Mouse (Mus musculus) gastrocnemius, postnatal 14 days (tissue): ENCODE measurements around the gene Rps6ka5. TPM values are rescaled to one million over a fixed set of nuclear protein-coding genes. Genes with fewer than 3 reads are reported as not detected.

Experiments used
- DNase-seq: peaks from one replicate; pipeline ENCODE4 v3.0.0; 2021; ENCODE audit warnings: mixed read lengths
- intact Hi-C: fragments of 180-260 bp; cut with DNase I; formaldehyde crosslinking; loops from one replicate; pipeline ENCODE4 v1.15.1; 2025; ENCODE audit warnings: low total_unique reads
- total RNA-seq, 2 experiments: library from RNA; stranded (reverse); gene quantifications; 2 replicates each; pipeline ENCODE4 v1.2.3; 2021

Gene Rps6ka5
- total RNA-seq, 2 experiments from 2014 or later, result 7.3 to 13.6 TPM

DNA sequence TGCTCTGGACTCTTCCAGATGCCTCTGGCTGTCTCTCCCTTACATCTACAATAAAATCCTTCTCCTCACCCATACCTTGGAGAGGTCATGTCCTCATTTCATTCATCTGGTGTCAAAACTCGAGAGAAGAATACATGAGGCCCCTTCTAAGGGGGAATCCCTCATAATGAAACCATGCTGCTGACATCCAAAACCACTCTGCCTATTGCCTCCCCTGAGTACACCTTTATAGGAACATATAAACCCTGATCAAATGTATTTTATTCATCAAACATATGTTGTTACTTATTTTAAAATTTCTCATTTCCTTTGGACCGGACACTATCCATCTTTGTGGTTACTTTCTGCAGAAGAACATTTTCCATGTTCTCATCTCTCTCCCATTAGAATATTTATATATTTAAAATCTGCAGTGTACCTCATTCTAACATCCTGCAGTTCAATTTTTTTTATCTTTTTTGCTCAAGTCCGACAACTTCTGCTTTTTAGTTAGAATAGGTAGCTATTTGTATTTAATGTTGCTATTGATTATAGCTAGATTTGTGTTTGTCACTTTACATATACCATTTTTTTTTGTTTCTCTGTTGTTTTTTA, 101.8 kb downstream of the Rps6ka5 start:
- DNase-seq, result no peak
- intact Hi-C loops, result no loop called here

DNA sequence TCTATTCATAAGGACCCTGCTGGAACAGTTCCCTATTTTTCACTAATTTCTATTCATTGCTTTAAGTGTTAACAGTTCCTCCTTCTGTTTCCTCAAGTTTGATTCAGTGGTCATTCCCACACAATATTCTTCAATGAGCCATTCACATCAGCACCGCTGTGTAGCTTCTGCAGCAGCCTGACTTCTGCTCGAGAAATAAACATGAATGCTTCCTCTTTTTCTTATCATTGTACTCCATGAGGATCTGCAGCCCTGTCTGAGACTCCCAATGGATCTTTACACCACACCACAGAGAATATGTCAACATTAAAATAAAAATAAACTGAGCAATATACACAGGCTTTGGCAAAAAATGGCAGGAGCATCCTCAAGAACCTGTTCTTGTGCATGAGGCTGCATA, 111.5 kb downstream of the Rps6ka5 start:
- DNase-seq, result no peak
- intact Hi-C loops, result no loop called here

DNA sequence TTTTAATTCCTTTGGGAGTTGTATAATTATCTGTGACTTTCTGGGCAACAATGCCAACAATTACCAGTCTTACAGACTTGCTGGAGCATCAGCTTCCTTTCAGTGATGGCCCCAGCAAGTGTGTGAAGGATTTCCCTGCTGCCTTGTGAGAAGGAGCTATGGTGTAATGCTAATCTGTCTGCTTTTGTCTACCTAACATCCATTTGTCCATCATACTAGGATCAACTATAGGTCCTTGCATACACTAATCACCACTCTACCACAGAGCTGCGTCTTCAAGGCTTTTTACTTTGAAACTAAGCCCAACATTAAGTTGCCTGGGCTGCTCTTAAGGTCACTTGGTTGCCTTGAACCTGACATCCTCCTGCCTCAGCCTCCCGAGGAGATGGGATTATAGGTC, 112.9 kb downstream of the Rps6ka5 start:
- intact Hi-C loops, result no loop called here
- DNase-seq, result no peak

DNA sequence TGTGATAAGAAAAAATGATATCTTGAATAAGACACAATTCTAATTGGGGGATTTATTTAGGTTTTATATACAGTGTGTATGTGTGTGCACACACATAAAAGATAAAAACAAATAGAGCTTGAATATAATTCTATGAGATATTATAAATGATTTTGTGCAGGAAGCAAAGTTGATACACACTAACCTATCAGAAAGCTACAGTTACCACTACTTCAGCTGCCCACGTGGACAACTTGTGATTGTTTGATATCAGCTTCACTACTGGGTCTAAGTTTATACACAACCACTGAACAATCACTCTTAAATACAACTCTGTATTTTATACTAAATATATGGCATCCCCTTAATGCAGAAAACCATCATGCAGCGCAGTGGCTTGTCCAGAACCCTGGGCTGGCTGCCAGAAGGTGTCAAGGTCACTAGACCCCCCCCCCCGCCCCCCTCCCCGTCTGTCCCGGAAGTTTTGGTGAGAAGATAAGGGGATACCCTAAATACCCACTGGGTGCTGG, 113.5 kb downstream of the Rps6ka5 start:
- DNase-seq, result no peak
- intact Hi-C loops, result no loop called here

DNA sequence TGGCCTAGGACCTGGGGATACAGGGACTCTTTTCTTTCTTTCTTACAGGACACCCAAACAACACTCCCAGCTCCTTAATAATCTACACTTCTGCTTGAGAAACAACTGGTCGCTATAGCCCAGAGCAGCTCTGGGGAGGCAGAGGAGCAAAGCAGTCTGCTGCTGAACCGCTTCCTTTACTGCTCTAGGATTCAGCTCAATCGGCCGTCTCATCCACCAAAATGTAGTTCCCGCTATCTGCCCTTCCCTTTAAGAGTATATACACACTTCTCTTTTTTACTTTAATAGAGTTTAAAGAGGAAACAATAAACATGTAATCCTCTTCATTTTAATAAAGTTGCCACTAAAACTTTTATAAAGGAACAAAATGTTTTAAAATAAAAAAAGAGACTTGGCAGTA, 117.0 kb downstream of the Rps6ka5 start:
- intact Hi-C loops, result no loop called here

DNA sequence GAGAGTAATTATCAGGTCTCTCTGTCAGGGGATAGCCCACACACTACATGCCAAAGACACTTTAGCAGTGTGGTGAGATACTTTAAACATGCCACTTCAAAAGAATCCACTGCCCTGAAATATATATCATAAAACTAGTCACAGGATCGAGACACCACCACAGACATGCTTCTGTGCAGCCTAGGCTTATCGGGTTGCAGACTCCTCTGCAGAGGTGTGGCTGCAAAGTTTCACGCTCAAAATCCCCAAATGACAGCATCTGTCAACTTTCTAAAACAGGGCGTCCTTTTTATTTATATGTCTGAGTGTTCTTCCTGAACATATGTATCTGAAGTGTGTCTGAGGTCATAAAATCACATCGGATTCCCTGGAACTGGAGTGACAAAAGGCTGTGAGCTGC, 117.7 kb downstream of the Rps6ka5 start:
- DNase-seq, result no peak
- intact Hi-C loops, result no loop called here

More for the DNA sequence above, 117.0 kb downstream of the Rps6ka5 start:
- no peak for DNase-seq

DNA sequence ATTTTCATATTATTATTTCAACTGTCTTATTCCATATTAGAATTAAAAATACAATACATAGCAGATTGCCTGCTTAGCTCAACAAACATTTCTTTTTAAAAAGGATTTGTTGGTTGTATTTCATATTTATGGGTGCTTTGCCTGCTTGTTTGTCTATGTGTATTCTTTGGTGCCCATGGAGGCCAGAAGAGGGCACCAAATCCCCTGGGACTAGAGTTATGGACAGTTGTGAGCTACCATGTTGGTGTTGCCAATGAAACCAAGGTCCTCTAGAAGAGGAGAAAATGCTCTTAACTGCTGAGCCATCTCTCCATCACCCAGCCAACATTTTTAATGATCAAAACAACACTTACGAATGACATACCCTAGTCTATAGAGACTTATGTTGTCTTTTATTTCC, 120.0 kb downstream of the Rps6ka5 start:
- no peak for DNase-seq
- intact Hi-C loops, result no loop called here

DNA sequence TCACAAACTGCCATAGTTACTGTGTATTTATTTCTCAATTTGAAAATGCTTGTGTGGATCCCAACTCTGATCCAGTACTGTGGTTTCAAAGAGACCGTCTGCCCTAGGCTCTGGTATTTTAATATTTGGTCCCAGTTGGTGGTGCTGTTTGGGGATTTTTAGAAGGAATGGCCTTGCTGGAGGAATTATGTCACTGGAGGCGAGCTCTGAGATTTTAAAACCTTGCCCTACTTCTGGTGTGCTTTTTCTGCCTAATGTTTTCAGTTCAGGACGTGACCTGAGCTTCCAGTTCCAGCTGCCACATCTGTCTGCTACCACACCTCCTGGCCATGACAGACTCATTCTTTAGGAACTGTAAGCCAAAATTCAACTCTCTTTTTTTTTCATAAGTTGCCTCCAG, 121.2 kb downstream of the Rps6ka5 start:
- no peak for DNase-seq
- intact Hi-C loops, result no loop called here

DNA sequence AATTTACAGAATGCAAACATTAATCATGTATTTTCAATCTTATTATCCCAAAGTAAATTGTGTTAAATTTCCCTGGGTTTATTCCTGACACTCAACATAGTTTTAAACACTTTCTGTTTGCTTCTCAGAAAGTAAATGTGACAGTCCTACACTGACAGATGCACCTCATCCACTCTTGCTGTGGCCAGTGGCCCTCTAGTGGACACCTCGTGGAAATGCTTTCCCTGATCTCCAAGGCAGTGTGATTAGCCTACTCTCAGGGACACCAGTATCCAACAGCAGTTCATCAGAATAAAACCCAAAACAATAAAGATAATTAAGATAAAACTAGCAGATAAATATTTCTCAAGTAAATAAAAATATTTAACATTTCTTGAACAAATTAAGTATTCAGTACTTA, 122.2 kb downstream of the Rps6ka5 start:
- peak; percentile 35 for DNase-seq
- intact Hi-C loops, result no loop called here

DNA sequence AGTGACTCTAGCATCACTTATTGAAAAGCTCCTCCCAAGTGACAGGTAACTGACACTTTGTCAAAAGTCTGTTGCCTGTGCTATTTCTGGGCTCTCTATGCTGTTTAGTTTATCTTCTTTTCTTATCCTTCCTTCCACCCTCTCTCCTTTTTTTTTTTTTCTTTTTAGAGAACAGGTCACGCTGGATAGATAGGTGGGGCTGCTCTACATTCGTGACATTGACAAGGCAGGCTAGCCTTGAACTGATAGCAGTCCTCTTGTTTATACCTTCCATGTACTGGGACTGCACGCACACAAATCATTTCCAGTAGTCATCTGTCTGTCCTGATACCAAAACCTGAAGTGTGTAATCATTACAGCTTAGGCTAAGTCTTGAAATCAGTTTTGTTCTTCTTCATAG, 132.1 kb downstream of the Rps6ka5 start:
- DNase-seq, result no peak
- intact Hi-C loops, result no loop called here

DNA sequence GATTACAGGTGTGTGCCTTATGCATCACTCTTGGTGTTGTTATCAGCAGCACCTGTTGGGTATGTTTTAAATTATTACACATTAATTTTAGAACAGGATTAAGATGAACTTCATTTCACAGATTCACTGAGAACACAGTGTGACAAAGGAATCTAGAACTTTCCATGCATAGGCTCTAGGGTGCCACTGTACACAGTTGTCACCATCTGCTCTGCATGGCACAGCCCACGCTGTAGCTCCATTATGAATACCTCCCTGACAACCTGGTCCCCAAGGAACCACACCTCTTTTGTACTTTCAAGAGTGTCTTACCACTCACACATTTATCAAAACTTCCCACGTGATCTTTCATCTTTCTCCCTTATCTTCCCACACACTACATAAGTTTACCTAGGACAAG, 140.2 kb downstream of the Rps6ka5 start:
- DNase-seq, result no peak
- intact Hi-C loops, result no loop called here

DNA sequence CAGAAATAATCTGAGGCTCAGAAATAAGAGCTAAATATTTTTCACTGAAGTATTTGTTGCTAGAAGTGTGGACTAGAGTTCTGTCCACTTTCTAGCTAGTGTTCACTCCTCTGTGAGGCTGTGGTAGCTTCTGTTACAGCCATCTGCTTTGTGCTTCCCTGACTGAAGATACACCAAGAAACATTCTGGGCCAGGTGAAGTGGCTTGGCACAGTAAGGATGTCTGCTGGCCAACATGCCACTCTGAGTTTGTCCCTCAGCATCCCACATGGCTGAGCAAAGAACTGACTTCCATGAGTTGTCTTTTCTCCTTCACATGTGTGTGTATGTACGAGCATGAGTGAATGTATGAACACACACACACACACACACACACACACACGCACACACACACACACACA, 147.6 kb downstream of the Rps6ka5 start:
- DNase-seq, result no peak
- intact Hi-C loops, result no loop called here

DNA sequence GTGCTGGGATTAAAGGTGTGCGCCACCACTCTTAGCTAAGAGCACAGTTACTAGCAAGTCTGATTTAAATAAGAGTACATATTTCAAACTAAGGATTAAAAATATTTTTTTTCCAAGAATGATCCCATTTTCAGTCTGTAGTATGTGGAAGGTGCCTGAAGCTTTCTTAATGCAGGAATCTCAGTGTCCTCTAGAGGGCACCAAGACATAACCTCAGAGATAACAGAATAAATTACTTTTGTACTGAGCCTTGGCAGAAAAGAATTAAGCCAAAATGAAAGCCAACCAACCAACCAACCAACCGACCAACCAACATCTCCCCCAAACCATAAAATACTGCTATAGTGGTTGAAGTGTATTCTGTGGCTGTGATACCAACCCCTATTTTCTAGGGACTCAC, 148.5 kb downstream of the Rps6ka5 start:
- DNase-seq, result no peak
- intact Hi-C loops, result no loop called here

DNA sequence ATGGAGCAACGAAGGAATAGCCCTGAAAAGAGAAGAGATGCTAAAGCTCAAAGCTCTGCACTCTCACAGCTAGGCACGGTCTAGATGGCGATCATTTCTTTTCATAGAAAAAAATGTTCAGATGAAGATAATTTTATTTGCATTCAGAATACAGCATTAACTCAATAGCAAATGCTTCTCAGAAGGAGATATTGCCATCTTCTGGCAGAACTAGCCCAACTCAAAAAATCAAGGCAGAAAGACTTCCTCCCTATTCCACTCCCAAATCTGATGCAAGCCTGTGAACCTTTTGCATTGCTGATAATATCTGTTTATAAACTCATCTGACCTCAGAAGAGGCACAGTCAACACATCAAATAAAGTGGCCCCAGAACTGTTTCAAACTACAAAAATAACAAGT, 151.0 kb downstream of the Rps6ka5 start:
- no peak for DNase-seq
- intact Hi-C loops, result no loop called here

DNA sequence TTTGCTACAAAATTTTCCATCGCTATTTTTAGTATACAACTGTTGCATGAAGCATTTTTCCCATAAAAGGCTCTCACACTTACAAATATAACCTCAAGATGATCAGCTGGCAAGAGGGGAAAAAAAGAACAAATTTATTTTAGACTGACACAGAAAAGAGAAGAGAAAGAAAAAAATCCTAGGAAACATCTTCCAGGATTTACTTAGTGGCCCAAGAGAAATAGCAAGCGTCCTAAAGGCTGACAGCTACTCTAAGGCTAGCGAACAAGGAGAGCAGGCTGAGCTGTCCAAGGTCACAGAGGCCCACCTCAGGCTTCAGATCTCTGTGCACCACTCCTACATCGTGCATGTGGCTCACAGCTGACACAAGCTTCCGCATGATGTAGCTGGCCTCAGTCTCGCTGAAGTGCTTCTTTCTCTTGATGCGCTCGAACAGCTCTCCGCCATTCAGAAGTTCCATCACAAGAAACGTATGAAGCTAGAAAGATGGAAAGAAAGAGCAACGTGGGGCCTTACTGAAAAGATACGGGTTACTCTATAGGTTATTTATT, 156.2 kb downstream of the Rps6ka5 start:
- intact Hi-C loops, result loop anchor here (5.0 kb wide), 1 partner anchor 38 kb away; no protein-coding TSS in a partner anchor
- DNase-seq, result no peak

DNA sequence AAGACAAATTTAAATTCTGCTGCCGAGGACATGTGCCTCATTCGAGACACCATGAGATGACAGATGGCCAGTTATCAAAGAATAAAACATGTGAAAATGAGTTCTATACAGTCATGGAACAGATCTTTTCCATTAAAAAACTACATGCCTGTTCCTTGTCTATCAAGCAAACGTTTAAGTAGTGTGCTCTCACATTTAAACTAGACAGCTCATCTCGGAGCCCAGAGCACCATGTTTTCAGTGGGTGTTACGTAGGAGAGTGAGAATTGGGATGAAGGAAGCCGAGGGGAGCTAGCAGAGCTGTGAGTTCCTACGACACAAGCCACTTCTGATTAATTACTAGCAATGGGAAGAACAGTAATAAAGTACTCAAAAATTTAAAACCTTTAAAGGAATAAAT, 158.0 kb downstream of the Rps6ka5 start:
- intact Hi-C loops, result no loop called here
- no peak for DNase-seq

DNA sequence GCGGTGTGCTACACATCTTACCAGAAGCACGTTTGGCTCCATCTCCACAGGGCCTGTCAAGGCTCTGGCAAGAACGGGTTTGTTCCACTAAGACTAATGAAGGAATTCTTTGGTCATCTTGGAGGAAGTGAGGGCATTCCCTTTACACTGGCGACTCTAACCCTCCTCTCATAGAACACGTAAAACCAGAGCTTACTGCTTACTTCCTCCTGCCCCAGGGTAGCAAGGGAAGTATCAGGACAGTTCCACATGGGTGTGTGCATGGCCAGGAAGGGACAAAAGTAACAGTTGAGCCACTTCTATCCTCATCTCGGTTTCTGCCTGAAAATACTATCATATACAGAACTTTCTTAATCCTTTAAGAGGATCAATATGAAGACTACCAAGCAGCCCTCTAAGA, 158.7 kb downstream of the Rps6ka5 start:
- no peak for DNase-seq
- intact Hi-C loops, result no loop called here

DNA sequence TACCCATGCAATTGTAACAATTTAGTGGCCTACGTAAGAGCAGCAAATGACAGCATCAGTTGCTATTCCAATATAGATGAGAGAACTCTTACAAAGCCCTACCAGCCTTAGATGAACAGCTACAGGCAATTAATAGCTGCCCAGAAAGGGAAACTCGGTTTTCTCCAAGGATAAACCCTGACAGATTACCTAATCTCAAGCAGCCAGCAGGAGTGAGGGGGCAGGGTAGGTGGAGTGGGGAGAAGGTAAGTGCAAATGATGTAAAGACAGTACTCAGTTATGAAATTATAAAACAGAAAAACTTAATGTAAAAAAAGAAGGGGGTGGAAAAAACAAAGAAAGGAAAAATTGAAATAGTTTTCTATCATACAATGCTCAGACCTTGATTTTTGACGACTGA, 159.2 kb downstream of the Rps6ka5 start:
- no peak for DNase-seq
- intact Hi-C loops, result no loop called here

DNA sequence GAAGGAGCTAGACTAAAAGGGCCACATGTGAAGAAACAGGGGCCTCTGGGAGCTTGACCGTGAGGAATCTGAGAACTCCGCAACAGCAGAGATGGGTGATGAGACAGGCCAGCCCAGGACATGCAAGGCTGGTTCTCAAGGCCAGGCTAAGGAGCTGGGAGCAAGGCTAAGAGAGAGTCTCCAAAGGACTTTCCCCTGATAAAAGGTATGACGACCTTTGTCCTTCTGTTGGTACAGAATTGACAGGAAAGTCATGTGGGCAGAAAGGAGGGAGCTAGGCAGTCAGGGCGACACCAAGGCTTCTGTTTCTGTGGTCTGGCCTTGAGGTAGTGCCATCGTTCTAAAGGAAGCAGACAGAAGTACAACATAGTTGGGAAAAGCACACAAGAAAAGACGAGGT, 173.1 kb downstream of the Rps6ka5 start:
- intact Hi-C loops, result no loop called here
- DNase-seq, result no peak

DNA sequence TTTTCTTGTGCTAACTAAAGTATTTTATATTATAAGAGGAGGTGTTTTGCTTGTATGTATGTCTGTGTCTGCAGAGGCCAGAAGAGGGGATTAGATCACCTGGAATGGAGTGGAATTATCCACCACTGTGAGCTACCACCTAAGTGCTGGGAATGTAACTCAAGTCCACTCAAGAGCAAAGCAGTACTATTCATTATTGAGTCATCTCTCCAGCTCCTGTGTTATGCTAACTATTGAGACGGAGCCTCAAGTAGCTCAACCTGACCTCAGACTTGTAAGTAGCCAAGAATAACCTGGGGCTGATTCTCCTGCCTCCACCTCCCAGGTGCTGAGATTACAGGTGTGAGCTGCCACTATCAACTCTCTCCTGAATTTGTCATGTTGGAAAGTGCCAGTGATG, 174.8 kb downstream of the Rps6ka5 start:
- no peak for DNase-seq
- intact Hi-C loops, result no loop called here

DNA sequence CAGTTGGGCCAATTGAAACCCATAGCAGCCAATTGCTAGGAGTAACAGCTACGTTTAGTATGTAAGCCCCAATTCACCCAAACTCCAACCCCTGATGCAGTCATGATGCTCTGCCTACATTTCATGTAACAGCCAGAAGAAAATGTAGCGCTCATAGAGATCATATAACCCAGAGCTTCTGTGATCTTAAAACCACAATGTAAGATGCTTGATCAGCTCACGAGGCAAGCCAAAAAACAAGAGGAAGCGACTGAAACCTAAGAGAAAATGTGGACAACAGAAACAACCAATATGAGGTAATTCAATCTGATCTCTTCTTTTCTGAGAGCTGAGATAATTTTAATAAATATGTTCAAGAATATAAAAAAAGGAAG, 182.6 kb downstream of the Rps6ka5 start:
- no peak for DNase-seq
- intact Hi-C loops, result no loop called here
